Mouse (Mus musculus) cortical plate, adult 2 months (tissue): ENCODE data around the gene Phtf1.

Experiments
- CTCF ChIP-seq: fragments of 200-500 bp; IDR thresholded peaks from 2 replicates; pipeline ENCODE4 v1.5.1; 2011; ENCODE audit warnings: mild to moderate bottlenecking, control low read depth, low read length; ENCODE audit not compliant: insufficient read depth; ENCODE audit errors: extremely low read depth
- POLR2A ChIP-seq: fragments of 200-500 bp; IDR thresholded peaks from 2 replicates; pipeline ENCODE4 v1.6.1; 2011; ENCODE audit warnings: mild to moderate bottlenecking, low read length, control low read depth; ENCODE audit not compliant: insufficient read depth; ENCODE audit errors: extremely low read depth

DNA sequence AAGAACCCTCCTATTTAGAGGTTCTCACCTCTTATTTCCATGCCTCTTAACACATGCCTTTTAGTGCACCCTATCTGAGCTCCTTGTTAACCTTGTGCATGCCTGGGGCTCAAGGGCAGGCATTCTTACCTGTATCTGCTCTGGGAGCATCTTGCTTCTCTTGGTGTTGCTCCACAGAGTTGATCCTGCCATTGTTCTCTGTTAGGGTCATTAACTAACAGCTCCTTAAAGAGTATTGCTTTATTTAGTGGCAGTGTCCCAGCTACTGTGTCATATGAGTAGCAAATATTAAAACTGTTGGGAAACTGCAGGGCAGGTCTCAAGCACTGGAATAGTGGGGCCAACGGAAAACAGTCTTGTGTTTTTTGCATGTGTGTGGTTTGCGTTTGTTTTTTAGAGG lies 3.2 kb downstream of the Phtf1 start:
- TF ChIP-seq POLR2A: no peak
- no peak for TF ChIP-seq CTCF
